Mouse (Mus musculus) WW6 (cell line): ENCODE data around the gene Nrgn.

ENCODE experiments used
- DNase-seq: peaks from one replicate; pipeline ENCODE4 v3.0.0-alpha.2; 2013; ENCODE audit warnings: low read depth, low spot score

Gene Nrgn

DNA sequence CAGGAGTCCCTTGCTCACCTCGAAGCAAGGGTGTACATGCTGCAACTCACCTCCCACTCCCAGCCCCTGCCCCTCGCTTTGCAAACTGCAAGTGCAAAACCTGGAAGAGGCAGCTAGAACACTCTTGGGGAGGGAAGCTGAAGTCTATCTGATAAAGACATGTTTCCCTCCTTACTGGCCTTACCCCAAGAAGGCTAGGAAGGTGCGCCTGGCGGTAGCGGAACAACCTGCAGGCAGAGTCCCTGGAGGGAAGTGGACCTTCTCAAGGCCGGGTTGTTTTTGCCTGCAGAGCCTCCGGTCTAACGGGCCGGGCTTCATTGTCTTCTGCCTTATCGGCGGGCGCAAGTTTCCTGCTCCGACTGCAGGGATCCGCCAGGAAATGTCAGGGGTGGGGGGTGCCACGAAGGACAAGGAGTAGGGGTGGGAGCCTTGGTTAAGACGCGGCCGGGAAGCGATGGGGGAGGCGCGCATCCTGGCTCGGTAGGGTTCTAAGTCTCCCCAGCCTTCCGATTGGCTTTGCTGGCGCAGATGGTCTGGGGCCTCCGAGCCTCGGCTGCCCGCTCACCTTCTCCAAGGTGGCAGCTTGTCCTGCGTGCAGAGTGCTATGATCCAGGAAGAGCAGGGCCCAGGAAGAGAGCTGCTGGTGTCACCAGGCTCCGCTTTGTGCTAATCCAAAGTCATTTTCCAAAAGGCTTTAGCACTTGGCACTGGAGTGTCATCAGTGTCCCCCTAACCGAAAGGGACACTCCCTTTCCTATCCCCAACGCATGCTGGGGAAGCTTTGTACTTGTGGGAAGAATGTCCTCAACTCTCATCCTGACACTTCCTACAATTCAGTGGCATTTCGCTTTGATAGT is 22.4 kb downstream of the Nrgn start:
- DNase-seq = no peak

DNA sequence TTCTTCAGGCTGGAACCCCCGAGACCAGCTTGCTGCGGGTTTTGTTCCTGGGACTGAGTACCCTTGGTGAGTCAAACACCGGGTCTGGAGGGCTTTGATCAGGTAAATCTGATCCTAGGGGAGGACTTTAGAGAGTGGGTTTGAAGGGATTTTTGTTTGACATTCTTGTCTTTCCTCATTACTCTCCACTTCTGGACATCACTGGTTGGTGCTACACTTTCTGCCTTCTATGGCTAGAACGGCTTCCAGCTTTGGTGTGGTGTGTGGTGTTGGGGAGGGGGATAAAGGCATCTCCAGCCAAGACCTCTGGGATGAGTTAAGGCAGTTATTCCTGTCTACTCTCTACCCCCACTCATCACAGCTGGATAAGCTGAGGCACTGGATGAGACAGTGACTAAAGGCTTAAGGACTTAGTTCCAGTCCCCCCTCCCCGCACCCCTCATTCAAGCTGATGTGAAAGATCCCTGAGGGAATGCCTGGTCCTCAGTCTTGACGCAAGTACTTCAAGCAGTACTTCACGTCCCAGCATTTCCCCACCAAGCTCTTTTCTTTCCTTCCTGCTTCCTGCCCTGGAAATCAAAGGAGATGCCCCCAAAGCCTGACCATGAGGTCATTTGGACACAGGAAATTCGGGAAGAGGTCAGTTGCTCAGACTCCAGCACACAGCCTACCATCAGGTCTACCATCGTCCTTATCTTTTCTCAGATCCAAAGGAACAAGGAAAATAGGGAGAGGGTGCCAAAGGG is 24.3 kb downstream of the Nrgn start:
- DNase-seq = no peak

DNA sequence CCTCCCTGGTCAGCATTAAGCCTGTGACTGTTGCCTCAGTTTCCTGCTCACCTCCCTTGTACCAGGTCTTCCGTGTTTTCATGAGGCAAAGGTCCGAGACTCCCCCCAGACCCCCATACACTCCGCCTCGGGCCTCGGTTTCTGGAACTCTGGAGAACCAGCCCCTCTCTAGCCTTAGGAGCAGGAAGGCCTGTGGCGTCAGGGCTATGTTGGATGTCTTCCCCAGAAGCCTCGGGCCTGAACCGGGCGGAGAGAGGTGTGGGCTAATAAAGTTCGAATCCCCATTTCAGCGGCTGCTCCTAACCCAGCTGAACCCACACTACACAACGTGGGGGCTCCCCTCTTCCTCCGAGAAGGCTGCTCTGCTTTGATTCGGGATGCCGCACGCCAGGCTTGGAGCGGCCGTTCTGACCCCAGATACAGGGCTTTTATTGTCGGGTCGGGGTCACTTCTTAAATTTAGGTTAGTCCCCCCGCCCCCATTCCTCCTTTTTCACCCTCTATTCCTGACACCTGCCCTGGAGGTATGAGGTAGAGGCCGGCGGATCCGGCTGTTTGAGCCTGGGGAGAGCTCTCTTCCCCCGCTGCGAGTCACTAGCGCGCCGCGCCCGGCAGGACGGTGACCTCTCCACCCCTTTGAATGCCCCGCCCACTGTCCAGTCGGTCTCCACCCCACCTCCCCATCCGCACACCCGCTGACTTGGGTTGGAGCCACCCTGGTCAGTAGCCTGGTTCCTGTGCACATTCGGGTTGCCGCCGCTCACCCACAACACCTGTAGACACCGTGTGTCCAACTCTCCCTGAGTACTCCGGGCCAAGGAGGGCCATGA is 25.1 kb downstream of the Nrgn start, which contains the start of gene Esam:
Gene Esam, plus strand, starts transcription at position 683 of the 829 bp plus-strand sequence.
- DNase-seq = no peak

DNA sequence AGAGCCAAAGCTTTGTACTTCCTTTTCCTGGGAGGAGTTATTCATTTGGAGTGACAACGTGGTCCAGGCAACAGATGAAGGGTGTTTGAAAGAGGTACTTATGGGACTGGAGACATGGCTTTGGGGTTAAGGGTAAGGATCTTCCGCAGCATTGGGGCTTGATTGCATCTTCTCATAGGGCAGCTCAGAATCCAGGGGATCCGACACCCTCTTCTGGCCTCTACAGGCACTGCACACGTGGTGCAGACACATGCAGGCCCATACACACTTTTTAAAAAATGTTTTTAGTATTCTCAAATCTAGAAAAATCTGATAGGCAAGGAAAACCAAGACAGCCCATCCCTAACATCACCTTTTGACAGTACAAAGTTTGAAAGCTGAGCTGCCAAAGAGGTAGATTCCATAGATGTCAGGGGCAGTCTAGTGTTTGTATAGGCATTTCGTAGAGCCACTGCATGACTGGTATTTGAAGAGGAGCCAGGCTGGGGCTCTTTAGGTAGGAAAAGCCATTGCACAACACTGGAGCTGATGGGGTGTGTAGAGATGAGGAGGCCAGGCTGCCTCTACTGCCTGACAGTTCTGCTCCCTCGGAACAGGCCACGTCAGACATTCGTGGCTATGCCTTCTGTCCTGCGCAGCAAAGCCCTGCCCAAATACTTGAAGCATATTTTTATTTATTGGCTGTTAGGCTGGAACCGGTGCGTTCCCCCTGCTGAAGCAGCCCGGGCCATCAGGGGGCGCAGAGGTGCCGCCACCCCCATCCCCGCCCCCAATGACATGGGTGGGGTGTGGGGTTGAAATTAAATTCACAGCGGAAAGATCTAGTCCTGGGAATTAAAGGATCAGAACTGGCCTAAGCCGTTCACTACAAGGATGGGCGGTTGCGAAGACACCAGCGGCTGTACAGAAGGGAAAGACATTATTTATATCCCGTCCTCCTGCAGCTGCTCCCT is 26.0 kb downstream of the Nrgn start:
- no peak for DNase-seq

DNA sequence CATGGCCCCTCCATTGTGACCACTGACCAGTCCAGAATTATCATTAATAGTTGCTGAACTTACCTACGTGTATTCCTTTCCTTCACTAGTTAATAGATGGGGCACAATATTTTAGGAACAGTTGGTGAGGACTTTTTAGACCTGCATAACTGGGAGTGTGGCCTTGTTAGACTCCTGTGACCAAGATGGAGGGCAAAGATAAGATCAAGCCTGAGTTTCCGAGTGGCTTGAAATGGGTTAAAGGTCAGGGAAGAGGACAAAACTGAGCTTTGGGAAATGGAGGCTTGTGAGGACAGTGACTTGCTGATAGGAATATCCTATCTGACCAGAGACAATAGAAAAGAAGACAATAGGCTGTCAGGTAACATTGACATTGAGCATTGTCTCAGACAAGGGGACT is 27.2 kb downstream of the Nrgn start:
- no peak for DNase-seq

DNA sequence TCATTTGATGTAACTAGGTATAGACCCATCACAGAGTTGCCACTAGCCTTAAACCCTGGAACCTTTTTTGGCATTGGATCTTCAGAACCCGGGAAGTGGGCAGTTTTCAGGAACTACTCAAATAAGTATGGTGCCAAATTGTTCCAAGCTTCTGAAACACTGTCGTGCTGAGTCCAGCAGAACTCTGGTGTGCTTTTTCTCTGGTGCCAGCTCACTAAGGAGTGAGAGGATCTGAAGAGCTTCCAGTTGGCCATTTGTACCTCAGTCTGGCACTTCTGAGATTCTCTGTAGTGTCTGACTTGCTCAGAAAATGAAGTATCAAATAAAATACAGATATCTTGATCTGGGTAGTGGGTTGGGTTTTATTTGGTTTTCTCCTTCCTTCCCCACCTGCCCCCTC is 32.7 kb downstream of the Nrgn start:
- DNase-seq = no peak

DNA sequence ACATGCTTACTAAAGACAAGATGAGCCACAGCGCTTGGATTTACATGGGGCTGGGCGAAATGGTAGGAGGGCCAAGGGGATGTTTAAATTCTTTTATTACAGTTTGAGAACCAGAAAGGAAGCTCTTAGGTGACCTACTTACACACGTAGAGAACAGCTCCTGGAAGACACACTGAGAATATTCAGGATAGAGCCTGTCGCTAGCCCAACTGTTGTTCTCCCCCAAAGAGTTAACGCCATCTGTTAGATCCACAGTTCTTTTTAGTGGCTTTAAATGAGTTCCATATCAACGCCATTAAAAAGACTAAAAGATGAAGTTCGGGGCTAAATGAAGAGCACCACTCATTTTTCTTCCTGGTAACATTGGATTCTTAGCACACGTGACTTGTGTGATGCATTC is 33.7 kb downstream of the Nrgn start:
- DNase-seq = no peak

DNA sequence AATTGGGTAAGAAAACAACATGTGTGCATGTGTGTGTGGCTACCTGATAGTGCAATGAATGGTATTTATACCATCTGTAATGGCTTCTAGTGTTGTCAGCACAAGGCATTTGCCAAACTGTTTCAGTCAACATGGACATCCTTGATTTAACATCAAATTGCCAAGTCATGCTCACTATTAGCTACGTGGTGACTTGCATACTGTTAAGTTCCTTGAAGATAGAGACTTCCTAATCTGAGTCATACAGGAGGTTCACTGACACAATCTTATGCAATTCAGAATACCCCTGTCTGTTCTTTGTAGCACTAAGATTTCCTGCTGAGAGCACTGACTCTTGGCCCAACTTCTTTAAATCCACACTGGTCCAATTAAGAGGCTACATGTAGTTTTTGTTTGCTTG is 35.2 kb downstream of the Nrgn start:
- no peak for DNase-seq

DNA sequence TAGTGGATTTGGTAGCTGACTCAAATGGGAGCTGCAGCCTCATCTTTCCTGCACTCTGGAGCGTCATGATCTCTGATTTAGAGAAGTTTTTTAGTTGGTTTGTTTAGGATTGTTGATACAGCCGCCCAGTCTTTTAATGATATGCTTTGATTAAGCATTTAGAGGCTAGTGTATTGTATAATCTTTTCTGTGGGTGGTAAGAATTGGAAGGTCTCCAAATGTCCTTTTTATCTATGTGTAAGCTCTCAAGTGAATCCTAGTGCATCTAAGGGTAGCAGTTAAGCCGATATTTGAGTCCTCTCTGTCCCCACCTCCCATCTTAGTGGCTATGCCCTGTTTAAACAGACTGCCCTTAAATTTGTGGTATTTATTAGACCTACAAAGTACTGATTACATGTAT is 38.2 kb downstream of the Nrgn start:
- DNase-seq = no peak

DNA sequence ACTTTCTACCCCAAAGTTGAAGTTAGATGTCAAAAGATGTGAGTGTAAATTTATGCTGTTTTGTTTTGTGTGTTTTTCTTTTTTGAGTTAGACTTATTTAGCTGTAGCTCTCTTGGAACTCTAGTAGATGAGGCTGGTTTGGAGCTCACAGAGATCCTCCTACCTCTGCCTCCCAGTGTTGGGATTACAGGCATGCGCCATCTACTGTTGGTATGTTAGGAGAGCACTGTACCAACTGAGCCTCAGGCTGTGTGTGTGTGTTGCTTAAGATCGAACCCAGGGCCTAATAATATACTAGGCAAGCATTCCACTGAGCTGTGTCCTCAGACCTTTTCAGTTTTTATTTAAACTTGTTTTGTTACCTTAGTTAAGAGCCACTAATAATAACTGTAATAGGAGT is 40.6 kb downstream of the Nrgn start:
- no peak for DNase-seq

DNA sequence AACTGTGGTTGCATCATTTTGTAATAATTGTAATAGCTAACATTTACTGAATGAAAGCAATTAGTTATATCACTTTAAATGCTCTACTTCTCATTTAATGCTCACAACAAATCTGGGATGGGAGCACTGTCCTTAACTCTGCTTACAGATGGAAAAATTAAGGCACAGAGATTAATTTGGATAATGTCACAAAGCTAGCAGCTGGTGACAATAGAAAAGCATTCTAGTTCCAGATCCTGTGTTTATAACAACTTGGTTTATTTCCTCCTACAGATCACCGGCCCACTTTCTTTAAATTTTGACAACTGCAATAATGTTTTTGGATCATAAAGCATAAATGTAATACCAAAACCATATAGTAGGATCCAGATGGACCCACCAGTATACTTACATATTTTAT is 46.7 kb downstream of the Nrgn start:
- no peak for DNase-seq

DNA sequence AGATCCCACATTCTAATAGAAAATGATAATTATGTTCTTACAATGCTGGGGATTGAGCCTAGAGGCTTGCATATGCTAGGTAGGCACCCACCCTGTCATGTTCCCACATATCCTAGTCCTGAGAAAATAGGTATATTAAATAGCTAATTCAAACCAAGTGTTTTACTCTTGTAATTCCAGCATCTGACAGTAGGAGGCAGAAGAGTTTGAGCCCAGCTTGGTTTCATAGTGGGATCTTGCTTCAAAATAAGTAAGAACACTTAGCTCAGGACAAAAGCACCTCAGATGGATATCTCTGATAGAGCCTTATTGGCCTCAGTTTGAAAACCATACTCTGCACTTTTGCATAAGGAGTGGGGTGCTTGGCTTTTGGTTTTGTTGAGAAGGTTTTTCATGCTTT is 48.4 kb downstream of the Nrgn start:
- DNase-seq = no peak

DNA sequence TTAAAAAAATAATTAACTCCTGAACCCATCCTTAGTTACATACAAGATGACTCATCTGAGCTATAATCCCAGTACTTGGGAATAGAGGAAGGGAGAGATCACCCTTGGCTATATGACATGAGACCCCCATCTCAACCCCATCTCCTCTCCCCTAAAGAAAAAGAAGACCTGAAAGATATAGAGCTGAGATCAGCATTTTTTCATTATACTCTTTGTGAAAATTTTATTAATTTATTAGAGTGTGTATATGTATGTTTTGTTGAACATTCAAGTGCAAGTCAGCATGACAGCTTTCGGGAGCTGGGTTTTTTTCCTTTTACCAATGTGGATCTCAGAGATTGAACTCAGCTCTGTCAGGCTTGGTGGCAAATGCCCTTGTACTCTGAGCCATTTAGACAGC is 51.5 kb downstream of the Nrgn start:
- DNase-seq = no peak

DNA sequence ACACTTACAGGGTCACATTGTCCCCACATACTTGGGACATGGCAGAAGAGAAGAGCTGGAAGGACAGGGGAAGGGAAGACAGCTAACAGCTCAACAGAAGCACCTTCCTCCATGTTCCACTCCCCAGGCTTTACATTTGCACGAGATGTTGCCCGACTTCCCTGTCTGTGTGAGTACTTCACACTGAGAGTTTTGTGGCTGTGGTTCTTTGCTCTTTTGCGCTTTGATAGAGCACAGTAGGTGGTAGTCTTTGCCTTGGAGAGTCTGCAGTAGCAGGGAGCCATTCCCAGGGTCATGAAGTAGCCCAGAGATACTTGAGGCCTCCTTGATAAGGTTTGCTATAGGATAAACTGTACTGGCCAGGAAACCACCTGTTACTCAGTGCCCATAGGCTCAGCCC is 52.5 kb downstream of the Nrgn start:
- DNase-seq = no peak

DNA sequence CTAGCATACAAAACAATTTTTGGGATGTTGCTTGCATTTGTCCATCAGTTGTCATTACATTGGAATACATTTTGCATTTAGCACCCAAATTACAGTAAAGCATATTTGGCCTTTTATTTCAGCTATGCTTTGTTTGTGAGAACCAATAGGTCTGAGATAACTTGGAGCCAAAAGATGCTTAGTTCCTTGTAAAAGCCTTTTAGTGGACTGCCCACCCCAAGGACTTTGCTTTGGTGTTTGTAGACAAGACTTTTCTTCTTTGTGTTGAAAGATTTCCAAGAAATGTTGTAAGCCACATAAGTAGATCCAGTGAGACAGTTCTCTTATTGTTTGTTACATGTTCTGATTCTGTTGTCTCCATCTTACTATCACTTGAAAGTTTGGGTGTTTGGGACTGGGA is 56.4 kb downstream of the Nrgn start:
- no peak for DNase-seq

DNA sequence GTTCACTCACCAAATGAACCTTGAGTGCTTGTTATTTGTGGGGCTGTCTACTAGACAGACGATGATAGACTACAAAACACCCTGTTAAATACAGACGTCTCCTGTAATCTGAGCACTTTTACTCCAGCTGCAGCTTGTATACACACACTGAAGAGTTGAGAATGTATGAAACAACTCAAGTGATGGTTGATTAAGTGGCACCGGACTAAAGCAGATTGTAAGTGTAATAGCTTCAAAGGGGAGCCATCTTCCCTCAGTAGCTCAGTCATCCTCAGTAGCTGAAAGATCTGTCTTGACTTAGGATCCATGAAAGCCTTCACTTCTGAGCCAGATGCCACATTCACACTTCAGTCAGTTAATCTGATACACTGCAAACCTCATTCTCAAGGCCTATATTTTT is 56.9 kb downstream of the Nrgn start:
- no peak for DNase-seq
